Mouse (Mus musculus) embryonic fibroblast, embryonic 13.5 days (primary cell): Measurements from ENCODE around the gene Nckap1l.

ENCODE experiments used
- CTCF ChIP-seq: IDR thresholded peaks from 2 replicates; pipeline ENCODE4 v1.5.1; 2011; ENCODE audit warnings: mild to moderate bottlenecking, control low read depth, low read length, moderate library complexity, borderline replicate concordance; ENCODE audit not compliant: insufficient read depth
- POLR2A ChIP-seq: IDR thresholded peaks from 2 replicates; pipeline ENCODE4 v1.6.1; 2011; ENCODE audit warnings: low read depth, mild to moderate bottlenecking, control low read depth, low read length, moderate library complexity

DNA sequence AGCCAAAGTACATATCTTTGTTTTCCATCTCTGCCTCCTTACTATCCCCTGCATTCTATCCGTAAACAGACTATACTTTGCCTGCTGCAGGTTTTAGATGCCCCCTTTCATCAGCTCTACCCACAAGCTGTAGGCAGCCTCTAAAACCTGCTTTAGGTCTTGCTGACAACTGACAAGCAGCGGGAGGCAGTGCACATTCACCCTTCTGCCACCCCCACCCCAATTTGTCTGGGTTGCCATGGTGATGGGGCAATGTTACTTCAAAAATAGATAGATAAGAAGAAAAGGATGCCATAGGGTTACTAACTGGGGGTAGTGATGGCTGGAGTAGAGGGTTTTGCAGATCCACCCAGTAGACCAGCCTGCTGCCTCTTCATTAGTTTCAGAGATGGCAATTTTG is 30.9 kb downstream of the Nckap1l start:
- TF ChIP-seq CTCF, result no peak
- no peak for TF ChIP-seq POLR2A
